Mouse (Mus musculus): ENCODE results near the gene Timm8a1.
A peak's percentile ranks its signal among the peaks of the same experiment; 100 is the strongest.
"Not testable (repeated sequence)": the region's sequence is repeated elsewhere in the genome, so short reads cannot be mapped to it uniquely, and the experiment has no call there.

The Timm8a1 gene

DNA sequence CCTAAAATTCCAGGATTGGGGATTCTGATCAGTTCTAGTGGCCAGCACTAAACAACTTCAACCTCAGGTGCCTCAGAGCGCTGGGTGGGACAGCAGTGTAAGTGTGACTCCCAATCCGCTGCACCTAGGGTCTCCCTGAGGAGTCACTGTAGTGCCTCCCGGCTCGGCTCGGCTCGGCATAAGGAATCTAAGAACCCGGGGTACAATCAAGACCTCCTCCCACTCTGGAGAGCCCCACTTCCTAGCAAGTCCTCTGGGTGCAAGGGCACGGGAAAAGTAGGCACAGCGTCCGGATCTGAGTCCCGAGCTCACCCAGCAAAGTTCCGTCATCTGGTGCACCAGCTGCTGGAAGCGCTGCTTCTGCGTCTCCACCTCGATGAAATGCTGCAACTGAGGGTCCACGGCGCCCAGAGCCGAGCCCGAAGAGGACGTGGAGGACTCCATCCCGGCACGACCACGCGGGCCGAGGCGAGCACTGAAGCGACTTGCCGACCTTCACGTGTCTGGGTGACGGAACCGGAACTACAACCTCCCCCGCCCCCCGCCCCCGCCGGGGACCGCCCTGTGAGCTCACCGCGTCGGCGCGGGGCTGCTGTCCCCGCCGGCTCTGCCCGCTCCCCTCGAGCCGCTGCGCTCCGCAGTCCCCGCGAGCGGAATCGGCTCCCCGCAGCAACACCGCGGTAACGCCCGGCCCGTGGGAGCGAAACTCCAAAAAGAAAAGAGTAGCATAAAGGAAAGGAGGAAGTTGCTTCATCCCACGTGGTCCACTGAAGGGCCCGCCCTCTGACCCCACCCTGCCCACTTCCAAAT, at the start of gene Timm8a1:
Timm8a1 (minus strand) TSS at position 721 of the 810 bp plus-strand sequence.
- DNase-seq = peak; percentile 54

DNA sequence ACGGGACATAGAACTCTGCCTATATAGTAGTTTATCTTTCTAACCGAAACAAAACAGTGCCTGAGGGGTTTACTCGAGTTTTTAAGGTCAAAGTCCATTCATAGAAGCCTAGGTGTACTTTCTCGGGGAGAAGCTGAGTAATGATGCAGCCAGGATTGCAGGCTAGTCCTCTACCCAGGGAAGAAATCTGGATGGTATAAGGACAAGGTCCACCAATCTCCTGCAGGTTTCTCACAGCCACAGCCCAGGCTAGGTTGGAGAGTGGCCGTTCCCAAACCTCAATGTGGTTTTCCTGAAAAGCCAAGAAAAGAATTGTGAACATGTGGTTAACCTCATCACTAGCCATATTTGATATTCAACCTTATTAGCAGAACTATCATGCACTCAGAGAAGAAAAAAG, 48.2 kb upstream of the Timm8a1 start:
- no peak for DNase-seq

DNA sequence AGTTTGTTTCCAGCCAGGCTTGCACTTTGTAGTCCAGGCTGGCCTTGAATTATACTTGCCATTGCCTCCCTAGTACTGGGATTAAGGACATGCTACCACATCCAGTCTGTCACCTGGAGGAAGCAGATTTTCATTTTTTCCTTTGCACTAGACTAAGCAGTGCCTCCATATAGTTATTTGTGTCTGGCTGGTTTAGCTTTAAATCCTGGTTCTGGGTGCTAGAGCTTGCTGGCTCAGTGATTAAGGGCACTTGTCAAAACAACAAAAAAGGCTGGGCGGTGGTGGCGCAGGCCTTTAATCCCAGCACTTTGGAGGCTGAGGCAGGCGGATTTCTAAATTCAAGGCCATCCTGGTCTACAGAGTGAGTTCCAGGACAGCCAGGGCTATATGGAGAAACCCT, 47.3 kb upstream of the Timm8a1 start:
- no peak for DNase-seq

DNA sequence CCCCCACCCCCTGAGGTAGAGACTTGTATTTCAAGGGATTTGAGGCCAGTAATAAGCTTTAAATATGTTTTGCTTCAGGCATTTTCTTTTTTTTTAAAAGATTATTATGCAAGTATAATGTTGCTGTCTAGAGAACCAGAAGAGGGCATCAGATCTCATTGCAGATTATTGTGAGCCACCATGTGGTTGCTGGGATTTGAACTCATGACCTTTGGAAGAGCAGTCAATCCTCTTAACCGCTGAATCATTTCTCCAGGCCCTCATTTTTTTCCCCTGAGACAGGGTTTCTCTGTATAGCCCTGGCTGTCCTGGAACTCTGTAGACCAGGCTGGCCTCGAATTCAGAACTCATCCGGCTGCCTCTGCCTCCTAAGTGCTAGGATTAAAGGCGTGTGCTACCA, 46.6 kb upstream of the Timm8a1 start:
- no peak for DNase-seq

DNA sequence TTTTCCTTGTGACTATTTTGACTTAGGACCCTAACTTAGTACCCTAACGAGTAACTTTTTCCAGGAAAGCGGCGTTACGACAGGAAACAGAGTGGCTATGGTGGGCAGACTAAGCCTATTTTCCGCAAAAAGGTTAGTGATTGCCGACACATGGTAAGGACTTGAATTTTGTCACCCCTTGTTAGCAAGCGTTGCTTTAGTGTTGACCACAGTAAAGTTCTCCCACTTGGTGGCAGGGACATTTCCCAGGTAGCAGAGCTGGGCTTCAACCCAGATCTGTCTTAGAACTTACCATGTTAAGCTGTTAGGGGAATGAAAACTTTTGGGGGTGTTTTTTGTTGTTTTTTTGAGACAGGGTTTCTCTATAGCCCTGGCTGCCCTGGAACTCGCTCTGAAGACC, 44.8 kb upstream of the Timm8a1 start:
- DNase-seq = no peak

DNA sequence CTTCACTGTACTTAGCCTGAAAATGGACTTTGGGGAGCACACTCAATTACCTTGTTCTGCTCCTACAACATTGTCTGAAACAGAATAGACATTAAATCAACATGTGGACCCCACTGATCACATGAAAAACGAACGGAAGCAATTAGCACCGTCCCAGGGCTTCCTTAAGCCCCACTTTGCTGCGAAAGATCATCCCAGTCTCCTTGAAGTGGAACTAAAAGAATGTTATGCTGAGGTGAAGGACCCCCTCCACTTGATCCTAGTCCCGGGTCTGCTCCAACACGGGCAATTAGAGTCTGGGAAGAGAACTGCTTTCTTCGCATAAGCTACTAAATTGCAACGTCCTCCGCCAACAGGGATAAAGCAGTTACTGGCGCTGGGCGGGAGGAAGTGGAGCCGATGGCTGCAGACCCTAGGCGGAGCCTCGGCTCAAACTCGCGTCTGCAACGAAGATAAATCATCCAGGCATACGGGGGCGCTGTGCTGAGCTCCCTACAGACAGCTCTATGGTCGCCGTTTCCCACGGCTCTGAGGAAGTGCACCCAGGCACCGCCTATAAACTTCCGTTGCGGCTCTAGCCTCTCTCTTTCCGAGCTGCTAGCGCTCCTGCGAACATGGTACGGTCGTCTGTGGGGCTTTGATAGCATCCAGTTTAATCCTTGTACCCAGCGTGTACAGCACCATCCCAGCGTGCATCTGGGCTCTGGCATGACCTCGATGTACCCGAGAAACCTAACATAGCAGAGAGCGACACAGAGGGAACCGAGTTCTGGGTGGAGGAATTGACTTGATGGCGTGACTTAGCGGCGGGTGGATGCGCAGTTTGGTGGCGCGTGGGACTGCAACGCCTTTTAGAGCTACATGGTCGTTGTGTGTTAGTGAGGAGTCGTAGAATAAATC, 43.7 kb upstream of the Timm8a1 start, which contains the start of gene Rpl36a:
Rpl36a (plus strand) TSS at position 552 of the 900 bp plus-strand sequence.
- DNase-seq = peak; percentile 89

DNA sequence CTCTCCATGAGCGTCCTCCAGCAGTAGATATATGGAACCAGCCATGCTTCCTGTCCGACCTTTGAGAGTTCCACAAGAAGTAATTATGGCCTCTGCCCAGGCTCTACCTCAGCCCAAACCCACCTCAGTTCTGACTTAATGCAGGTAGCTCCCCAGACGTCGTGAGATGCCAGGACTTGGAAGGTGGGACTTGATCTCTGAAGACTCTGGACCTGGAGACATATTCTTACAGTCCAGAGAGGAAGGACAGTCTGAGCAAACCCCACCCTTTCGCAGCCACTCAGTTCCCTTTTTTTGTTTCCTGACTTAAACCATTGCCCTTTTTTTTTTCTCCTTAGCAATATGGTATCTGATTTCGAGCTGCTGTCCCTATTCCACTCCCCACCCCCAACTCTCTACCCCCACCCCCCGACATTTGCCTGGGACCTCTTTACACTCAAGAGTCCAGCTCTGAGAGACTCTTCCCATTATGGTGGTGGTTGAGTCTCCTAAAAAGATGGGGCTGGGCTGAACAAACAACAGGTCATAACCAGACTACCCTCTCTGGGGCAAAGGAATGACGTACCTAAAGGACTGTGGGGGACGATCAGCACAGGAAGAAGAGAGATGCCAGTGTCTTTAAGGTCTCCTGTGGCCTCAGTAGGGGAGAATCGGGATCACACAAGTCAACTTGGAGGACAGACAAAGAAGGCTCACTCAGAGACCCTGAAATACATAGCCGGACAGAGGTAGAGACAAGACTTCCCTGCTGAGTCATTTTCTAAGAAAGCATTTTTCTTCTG, 41.4 kb upstream of the Timm8a1 start, which contains the start of gene Btk:
Btk (minus strand) TSS at position 683 of the 782 bp plus-strand sequence.
- no peak for DNase-seq

DNA sequence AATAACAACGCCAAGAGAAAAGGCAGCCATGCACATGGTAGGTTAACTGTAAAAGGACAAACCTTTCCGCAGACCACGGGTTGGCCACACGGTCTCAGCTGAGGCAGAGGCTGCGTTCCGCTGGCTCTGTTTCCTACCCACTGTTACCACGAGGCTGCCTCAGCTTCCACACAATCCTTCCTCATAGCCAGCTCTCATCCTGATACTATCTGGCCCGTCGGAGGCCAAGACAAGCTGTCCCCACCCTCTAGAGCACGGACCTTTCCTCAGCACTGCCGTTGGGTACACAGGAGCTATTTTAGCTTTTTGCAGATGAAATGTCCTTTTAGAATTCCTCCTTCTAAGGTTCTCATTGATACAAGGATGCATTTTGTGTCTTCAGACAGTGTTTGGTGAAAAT, 40.6 kb upstream of the Timm8a1 start:
- no peak for DNase-seq

DNA sequence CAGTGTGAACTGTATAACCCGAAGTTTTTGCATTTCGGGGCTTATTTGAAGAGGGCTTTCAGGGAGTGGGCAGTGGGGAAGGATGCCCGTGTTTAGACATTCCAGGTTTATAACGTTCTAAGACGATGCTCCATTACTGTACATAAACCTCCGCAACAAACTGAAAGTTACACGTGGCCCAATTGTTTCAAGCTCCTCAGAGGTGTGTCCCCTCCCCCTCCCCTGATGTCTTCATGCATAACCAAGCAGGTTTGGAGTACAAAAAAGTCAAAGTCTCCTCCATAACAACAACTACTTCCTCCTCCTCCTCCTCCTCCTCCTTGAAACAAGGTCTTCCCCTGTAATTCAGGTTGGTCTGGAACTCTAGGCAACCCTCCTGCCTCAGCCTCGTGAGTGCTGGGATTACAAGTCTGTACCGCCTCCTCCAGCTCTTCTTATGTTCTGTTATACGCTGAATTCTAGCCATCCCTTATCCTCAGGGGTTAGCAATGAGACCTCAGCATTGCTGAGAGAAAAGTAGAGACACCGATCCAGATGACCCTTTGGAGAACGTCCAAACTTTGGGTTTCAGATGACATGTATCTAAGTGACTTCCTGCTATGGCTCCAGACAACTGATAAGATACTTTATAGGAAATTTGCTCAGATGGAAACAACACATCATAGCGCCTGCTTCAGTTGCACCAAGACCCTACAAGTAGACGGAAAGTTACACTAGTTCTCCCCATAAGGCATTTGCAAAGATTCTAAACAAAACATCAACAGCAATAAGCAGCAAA, 39.1 kb upstream of the Timm8a1 start:
- DNase-seq = no peak

DNA sequence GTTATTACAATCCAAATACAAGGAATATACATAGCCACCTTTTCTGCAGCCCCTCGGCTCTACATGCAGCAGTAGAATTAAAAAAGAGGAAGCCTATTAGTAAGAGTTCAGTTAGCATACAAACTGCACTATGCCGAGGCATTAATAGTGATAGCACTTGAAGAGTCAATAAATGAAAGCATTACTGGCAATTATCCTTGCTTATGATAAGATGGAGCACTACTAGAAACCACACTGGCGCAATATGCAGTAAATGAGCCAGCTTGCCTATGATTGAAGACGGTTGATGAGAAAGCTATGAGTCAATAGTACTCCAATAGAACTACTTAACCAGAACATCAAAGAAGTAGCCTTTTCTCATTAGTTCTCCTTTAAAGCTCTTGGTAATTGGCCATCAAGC, 36.2 kb upstream of the Timm8a1 start:
- no peak for DNase-seq

DNA sequence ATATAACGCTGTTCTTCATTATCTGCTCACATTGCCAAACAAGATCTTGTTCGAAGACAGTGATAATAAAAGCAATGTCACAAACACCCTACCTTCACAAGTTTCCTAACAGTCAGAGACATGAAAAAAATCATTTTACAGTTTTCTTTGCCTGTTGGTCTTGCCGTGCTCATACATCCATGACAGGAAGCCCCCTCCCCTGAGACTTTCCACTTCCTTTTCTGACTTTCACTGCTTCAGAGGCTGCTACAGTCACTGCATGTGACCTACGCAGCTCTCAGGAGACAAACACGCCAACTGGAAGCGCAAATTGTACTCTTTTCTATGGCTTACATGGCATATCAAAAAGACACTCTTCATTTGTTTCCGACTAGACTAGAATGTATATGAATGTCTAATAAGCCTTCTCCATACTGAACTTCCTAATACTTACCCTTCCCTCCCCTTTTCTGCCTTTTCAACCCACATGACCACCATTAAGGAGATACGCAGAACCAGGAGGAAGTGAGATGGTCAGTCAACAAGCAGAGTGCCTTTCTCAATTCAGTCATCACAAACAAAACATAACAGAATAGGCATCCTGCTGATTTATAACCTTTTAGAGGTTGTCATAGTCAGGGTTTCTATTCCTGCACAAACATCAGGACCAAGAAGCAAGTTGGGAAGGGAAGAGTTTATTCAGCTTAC, 25.0 kb upstream of the Timm8a1 start:
- no peak for DNase-seq

DNA sequence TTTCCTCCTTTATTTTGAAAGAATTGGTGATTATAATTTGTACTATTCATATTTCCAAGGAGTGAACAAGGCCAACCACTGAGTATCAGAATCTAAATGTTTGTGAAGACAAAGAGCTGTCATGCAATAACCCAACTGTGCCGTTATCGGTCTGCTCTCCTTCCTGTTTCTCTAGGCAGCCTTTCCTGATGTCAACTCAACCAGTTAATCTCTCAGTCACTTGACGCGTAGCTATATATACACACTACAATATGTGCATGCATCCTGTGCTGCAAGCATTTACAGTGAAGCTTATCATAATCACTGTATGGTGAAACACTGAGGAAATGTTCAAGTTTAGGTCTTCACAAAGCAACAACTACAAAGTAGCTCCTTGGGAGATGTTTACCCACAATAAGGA, 22.7 kb upstream of the Timm8a1 start:
- DNase-seq = no peak

DNA sequence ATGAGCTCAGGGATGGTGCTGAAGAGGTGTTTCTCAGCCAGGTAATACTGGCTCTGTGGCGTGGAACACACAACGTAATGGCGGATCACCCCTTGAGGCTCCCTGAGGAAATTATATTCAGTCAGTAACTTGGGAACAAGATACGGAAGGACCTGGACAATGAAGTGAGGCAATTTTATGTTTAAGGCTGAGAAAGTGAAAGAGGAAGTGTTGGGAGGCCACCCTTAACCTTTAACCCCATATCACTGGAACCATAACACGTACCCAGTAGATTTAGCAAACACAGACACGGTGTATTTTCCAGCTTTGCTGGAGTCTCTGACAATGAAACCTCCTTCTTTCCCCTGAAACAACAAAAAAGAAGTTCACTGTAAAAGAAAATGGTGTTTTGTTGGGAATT, 12.8 kb upstream of the Timm8a1 start:
- DNase-seq = no peak

DNA sequence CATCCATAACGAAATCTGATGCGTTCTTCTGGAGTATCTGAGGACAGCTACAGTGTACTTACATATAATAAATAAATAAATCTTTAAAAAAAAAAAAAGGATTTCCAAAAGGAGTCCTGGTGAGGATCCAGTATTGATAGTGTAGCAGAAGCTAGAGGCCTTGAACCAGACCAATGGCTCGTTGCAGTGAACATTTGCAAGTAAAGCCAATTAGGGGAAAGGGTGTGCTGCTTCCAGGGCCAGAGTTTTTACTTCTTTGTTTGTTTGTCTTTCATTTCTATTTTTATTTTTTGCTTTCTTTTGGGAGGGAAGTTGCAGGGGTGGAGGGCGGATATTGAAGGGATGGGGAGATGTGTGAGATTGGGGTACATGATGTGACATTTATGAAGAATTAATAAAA, 11.7 kb upstream of the Timm8a1 start:
- DNase-seq = no peak

DNA sequence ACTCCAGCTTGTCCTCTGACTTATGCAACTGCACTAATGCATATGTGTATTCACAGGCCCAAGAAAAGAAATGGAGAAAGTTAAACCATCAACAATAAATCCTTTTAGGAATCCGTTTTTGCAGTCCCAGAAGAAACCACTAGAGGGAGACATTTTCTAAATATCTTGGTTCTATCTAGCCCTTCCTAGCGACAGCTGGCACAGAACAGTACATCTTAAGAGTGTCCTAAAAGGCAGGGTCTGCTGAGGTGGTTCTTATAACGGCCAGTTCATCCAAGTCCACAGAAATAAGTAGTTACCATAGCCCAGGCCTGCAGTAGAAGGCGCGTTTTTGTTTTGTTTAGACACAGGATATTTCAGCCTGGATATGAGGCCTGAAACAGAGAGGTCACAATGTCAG, 9.2 kb upstream of the Timm8a1 start:
- no peak for DNase-seq

DNA sequence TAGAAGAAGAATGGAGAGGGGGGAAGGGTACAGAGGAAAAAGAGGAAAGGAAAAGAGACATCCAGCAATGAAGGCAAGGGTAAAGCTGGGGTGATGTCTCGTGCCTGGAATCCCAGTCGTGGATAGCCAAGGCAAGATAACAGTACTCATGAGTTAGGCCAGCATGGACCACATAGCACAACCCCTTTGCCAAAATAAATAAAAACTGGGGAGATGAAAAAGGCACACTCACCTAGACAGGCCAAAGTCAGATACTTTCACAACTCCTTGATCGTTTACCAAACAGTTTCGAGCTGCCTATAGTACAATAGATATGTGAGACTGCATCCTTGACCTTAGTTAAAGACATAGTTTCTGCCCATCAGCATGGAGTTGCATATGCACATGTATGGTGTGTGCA, 5.7 kb upstream of the Timm8a1 start:
- DNase-seq = no peak

DNA sequence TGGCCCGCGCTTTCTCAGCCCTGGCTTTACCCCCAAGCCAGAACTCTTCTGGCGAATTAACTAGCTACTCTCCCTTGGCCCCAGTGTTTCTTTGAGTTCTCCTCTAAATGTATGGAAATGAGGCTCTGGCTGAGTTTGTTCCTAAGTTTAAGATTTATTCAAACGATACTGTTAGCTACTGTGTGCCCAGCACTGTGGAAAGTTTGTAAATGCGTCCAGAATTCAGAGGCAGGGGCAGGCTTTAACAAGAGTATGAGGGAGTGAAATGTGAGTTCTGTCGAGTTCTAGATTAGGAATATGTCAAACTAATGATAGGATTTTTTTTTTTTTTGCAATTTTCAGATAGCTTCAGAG, 267 bp upstream of the Timm8a1 start:
- no peak for DNase-seq

DNA sequence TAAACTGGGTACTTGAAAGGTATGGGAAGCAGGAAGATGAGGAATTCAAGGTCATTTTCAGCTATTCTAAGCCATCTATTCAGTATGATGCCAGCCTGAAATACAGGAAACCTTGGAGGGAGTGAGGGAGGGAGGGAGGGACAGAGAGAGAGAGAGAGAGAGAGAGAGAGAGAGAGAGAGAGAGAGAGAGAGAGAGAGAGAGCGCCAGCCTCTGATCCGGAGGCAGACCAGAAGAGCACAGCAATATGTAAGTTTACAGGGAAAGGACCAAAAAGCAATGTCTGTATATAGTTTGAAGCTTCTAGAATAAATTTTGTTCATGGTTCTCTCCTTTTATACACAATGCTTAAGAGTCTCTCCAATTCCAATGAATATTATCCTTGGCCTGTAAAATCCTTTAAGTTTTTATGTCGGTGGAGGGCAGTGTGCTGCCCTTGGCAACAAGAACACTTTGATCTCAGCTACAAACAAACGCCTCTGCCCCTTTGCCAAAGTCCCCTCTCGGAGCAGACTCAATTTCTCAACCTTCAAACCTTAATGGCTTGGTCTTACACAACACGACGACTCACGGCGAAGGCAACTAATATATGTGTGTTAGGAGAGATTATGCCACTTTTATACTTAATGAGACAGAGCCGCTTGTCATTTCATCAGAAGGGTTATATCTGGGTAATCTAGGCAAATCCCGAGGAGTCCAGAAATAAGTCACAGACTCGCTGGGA, 1.1 kb downstream of the Timm8a1 start:
- peak; percentile 16 for DNase-seq

DNA sequence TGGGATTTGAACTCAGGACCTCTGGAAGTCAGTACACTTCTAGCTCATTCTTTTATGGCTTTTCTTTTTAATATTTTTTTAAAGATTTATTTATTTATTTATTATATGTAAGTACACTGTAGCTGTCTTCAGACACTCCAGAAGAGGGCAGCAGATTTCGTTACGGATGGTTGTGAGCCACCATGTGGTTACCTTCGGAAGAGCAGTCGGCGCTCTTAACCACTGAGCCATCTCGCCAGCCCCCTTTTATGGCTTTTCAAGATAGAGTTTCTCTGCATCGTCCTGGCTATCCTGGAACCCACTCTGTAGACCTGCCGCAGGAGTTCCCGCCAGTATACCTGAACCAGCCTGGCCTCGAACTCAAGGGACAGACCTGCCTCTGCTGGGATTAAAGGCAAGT, 1.9 kb downstream of the Timm8a1 start:
- not testable (repeated sequence) for DNase-seq

DNA sequence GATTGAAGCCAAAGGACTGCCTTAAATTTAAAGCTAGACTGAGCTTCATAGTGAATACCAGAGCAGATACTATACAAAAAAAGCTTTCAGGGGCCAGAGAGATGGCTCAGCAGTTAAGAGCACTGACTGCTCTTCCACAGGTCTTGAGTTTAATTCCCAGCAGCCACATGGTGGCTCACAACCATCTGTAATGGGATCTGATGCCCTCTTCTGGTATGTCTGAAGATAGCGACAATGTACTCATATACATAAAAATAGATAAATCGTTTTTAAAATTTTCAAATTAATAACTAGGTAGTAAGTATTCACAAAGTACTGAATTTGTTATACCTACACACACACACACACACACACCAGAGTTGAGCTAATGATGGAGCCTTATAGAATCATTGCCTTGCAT, 8.3 kb downstream of the Timm8a1 start:
- no peak for DNase-seq

DNA sequence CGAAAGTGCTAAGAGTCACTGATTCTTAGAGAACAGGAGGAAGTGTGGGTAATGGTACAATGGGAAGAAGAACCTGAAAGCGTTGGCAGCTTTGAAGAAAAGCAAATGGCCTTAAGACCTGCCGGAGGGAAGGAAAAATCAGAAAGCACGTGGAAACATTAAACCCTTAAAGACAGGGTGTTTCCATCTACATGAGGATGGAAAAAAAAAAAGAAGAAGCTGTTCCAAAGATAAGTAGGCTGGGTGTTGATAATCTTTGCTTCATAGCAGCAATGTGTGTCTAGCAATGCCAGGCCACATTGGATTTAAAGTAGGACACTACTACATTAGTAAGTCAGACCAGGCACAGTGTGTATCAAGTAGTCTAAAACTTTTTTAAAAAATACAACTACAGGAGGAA, 16.4 kb downstream of the Timm8a1 start:
- DNase-seq = no peak

Data from kidney, adult 11 months (tissue).